Mouse (Mus musculus): ENCODE results near the gene Rrp9.

DNA sequence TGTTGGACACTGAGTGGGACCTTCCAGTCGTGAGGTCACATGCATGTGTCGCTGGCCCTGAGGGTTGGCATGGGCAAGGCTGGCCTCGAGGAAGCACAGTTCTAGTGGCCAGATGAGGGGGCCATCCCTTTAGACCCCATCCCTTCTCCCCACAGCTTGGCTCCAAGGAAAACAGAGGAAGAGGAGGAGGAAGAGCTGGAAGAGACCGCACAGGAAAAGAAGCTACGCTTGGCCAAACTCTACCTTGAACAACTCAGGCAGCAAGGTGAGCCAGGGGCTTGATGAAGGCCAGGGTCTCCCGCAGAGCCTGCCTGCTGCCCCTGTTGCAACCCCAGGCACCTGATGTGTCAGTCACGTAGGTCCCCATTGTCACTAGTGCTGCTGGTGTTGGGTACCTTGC lies 4.8 kb downstream of the Rrp9 start:
- no peak for TF ChIP-seq MAFK (IDR thresholded peaks at IDR 0.05; ENCODE audit: borderline replicate concordance, low read depth, low read length)
- TF ChIP-seq EP300 (IDR thresholded peaks at IDR 0.05; ENCODE audit: low read depth in 1 of 2, low read length in 2 of 2): no peak
- TF ChIP-seq NRF1 (IDR thresholded peaks at IDR 0.05; ENCODE audit: insufficient read depth, low read depth, low read length, poor library complexity, severe bottlenecking): no peak
- no peak for TF ChIP-seq POLR2A (IDR thresholded peaks at IDR 0.05; ENCODE audit: control insufficient read depth in 1 of 2, insufficient read depth in 1 of 2, low read depth in 1 of 2, low read length in 2 of 2, poor library complexity in 1 of 2)
- TF ChIP-seq ZC3H11A (IDR thresholded peaks at IDR 0.05; ENCODE audit: low read depth, low read length): no peak
- no peak for TF ChIP-seq CTCF (IDR thresholded peaks at IDR 0.05 in 2 of 3, conservative IDR thresholded peaks at IDR 0.05 in 1 of 3; ENCODE audit: control insufficient read depth in 1 of 3, insufficient read depth in 1 of 3, low read depth in 2 of 3, low read length in 3 of 3, poor library complexity in 1 of 3, severe bottlenecking in 1 of 3)
- no peak for TF ChIP-seq MAX (IDR thresholded peaks at IDR 0.05; ENCODE audit: low read length)
